Mouse (Mus musculus) heart, postnatal 36 days (tissue): Measurements from ENCODE around the gene Ly6g6d. TPM values are rescaled to one million over a fixed set of nuclear protein-coding genes. Genes with fewer than 3 reads are reported as not detected.

Experiments used
- DNase-seq, 2 experiments: peaks; one replicate each; pipeline ENCODE4 v3.0.0; 2021 to 2022
- intact Hi-C: fragments of 180-260 bp; cut with DNase I; formaldehyde crosslinking; loops from one replicate; pipeline ENCODE4 v1.15.1; 2025
- total RNA-seq, 2 experiments: library from RNA; stranded (reverse); gene quantifications; 2 replicates each; pipeline ENCODE4 v1.2.3; 2021

The Ly6g6d gene
- total RNA-seq, 2 experiments from 2014 or later, result 0.70 to 0.80 TPM

DNA sequence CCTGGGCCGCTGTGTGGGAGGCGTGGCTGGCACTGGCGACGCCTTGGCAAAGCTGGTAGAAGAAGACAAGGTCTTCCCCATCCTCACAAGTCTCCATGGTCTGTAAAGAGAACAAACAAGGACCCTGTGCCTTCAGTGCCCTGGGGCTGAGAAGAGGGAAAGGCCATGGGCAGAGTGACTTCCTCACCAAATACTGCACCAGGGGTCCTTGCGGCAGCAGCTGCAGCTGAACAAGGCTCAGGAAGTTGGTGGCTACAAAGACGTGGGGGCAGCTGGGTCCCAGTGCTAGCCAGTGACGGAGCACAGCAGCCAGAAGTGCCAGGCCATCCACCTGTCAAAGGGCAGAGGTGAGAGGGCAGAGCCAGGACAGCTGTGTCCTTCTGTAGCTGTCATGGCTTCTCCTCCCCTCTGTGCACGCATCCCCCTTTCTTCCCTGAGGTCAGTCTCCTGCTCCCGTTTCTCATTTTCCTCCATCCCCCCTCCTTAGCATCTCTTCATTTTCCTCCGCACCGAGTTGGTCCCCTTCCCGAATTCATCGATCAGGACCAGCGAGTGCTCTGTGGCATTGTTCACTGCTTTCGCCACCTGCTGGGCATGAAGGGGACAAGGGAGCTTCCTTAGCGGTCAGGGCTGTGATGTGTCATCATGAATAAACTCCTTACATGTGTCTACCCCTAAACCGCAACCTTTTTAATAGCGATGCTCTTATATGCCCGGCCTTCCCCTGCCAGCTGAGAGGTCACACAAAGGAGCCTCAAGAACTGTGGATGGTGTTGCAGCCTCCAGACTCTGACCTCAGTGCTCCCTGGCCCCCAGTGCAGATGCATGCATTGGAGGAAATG lies 48.0 kb downstream of the Ly6g6d start:
- no peak for DNase-seq
- intact Hi-C loops, result no loop called here

DNA sequence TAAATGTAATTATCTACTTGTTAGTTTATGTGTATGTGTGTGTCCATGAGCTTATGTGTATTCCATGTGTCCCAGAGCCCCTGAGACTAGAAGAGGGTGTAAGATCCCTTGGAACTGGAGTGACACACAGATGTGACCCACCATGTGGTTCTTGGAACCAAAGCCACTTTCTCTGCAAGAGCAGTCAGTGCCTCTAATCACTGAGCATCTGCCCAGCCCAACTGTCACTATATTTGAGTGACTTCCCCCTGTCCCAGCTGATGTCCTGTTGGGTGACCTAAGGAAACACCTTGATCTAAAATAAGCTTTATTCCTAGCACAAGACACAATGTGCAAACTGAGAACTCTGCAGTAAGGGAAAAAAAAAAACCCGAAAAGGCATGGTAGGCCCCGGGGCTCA lies 49.5 kb downstream of the Ly6g6d start:
- DNase-seq, result no peak
- intact Hi-C loops, result no loop called here

DNA sequence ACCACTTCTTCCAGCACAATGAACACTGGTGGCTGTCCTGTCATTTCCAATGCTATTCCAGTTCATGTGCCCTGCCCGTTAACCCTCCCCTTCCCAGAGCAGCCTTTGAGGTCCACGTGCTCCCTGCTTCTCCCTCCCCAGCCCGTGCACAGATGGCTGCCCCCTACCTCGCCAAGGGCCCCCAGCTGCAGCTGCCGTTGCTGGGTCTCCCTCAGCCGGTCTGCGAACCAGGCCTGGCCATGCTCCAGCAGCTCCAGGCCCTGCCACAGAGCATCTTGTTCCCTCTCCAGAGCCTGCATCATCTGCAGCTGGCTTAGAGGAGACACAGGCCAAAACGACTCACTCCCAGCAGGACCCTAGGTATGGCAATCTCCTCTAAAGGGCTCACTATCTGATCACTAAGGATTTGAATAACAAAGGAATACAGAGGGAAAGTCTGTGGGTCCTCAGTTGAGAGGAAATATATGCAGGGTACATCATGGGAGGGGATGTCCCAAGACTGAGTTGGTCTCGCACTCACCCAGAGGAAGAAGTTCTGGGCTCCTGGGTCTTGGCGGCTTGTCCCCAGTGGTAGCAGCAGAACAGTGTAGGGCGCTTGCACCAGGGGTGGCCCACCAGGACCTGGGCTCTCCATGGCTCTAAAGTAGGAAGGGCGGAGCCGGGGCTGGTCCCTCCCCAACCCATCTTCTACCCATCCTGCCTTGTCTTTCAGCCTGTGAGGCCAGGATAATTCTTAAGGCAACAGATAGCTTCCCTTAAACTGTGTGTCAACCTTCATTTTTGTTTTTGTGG lies 50.4 kb downstream of the Ly6g6d start, which contains the start of gene Sapcd1:
Gene Sapcd1, minus strand, starts transcription at position 740 of the 792 bp plus-strand sequence.
- no peak for DNase-seq
- intact Hi-C loops, result loop anchor here (2.0 kb wide), 1 partner anchor 13 kb away; no protein-coding TSS in a partner anchor

DNA sequence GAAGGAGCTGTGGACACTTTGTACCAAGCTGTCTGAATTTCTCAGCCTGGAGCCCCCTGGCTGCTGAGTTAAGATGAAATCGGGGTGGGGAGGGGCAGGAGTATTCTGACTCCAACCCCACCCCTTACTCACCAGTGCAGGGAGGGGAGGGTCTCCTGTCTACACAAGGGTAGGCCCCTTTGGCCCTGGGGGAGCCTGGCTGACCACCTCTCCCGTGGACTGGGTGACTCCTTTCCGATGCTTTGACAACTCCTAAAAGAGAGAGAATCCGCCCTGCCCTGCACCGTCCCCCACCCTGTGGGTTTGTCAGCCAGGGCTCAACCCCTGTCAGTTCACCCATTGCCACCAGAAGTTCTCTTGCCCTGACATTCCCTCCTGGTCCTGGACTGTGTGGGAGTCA lies 51.7 kb downstream of the Ly6g6d start:
- intact Hi-C loops, result loop anchor here (2.0 kb wide), 1 partner anchor 15 kb away; no protein-coding TSS in a partner anchor
- DNase-seq, result no peak

DNA sequence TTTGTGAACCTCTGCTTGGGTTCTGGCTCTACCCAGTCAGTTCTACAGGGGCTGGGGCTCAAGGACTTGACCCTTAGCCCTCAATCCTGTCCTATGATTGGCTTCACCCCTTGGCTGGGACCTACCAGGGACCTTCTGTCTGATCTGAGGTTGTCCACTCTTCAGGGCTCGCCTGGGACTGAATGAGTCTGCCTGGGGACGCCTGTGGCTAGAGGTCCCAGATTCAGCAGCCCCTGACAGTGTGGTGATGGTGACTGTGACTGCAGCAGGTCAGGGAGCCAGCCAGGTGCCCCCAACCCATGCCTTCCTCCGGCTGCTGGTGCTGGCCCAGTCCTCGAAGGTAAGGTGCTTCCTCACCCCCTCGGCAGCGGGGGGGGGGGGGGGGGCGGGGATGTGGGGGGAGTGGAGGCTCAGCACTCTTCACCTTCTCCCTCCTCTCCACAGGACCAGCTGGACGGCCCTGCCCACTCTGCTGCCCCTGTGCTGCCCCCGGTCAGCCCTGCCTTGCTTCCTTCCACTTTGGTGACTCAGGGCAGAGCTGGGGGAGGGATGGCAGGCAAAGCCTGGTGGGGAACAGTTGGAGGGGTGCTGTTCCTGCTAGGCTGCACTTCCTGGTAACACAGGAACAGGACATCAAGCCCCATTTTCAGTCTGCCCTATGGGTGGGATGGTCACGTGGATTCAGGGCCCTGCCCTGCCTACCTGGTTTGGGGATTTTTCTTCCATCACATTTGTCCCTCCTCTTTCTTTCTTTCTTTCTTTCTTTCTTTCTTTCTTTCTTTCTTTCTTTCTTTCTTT lies 53.0 kb downstream of the Ly6g6d start:
- no peak for DNase-seq

DNA sequence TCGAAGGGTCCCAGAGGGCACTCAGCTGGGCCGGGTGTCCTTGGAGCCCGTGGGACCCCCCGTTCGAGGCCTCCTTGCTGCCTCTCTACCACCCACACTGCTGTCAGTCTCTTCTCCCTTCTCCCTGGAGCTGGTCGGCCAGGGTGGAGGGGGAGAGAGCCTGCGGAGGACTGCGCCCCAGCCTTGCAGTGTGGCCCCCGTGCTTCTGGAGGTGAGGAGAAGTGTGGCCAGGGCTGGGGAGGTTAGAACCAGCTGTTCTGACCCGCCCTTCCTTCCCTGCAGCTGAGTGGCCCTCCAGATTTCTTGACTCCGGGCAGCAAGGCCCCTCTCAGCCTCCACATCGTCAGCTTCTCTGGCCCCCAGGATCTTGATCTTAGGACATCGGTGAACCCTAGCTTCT lies 53.6 kb downstream of the Ly6g6d start:
- intact Hi-C loops, result loop anchor here (5.0 kb wide), 1 partner anchor 98 kb away; the partner anchor contains the start of genes Csnk2b and Gpank1
- no peak for DNase-seq

More for the DNA sequence above, 53.0 kb downstream of the Ly6g6d start:
- intact Hi-C loops, result loop anchor here (5.0 kb wide), 1 partner anchor 97 kb away; the partner anchor contains the start of genes Csnk2b and Gpank1

DNA sequence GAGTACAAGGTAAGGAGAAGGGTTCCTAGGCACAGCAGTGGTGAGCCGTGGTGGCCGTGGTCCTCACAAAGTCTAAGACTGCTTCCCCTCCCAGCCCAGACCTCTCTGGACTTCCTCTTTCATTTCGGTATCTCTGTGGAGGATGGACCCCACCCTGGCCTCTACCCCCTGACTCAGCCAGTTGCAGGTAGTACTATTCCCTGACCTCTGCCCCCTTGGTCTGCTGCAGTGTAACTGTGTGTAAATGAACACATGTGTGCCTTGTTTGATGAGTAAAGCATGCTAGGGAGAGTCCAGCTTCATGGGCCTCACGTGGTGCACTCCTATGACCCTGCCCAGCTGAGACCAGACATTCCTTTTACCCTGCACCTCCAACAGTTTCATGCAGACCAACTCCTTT lies 54.1 kb downstream of the Ly6g6d start:
- no peak for DNase-seq
- intact Hi-C loops, result loop anchor here (2.0 to 5.0 kb wide), 2 partner anchors 99 to 213 kb away; partner anchors contain the start of genes Csnk2b and Gpank1

DNA sequence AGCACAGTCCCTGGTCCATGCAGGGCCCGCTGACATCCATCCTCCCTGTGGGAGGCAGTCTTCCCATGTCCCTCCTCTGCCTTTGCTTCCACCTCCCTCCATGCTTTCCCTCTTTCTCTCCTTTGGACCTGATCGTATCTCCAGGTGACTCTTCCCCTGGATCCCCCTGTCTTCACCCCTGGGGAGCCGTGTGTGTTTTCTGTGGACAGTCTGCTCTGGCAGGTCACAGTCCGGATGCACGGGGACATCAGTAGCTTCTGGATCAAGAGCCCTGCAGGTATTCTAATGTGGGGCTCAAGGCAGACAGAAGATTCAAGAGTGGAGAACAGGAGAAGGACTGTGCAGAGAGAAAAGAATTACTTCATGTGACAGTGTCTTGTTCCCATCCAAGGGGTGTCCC lies 54.6 kb downstream of the Ly6g6d start:
- no peak for DNase-seq
- intact Hi-C loops, result loop anchor here (2.0 to 5.0 kb wide), 2 partner anchors 99 to 214 kb away; partner anchors contain the start of genes Csnk2b and Gpank1

DNA sequence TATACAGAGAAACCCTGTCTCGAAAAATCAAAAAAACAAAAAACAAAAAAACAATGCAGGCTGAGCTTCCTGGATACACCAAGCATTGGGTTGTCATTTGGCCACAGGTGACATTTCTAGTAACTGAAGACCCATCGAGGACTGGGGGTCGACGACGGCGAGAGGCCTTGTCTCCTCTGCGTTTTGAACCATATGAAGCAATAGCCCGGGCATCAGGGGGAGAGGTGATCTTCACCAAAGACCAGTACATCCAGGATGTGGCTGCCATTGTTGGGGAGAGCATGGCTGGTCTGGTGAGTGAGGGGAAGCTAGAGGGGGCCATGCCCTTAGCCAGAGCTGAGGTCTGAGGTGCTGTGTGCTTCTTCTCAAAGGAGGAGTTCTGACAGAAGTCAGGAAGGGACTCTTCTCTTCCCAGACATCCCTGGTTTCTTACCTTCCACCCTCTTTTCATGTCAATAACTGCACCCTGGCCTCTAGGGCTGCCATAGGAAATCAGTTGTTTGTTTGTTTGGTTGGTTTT lies 55.3 kb downstream of the Ly6g6d start:
- intact Hi-C loops, result loop anchor here (1.0 to 5.0 kb wide), 3 partner anchors 24 to 214 kb away; partner anchors contain the start of genes Csnk2b, Gpank1 and Msh5
- DNase-seq, result no peak

DNA sequence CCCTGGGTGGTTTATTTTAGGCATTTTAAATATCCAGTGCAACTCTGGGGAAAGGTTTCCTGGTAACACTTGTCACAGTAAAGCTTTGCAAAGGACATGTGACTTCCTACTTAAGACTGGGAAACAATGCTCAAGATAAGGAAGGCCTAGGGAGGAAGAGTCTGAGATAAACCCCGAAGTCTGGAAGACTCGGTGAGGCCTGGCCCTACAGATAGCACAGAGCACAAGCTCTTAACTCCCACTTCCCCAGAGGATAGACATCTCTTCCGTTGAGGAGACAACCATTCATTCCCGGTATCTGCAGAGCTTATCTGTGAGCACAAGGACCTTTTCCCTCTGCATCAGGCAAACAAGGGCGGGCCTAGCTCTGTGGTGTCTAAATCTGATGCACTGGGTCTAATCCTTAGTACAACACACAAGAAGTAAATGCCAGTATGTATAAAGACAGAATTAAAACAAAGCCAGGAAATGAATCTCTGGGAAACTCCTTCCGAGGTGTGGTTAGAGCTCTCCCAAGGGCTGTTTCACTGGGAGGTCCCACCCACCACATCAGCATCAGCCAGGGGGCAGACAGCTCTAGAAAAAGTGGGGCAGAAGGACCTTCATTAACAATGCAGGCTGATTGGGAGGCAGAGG lies 55.9 kb downstream of the Ly6g6d start:
- intact Hi-C loops, result loop anchor here (1.0 to 5.0 kb wide), 7 partner anchors 24 to 215 kb away; partner anchors contain the start of genes Abhd16a, Csnk2b, Ddah2 and Gpank1
- peak in 1 of 2 experiments; percentile 56 for DNase-seq

Other genes with a start within 250 kb of the Ly6g6d start
- gene Stk19, start 241.1 kb downstream of the Ly6g6d start, total RNA-seq, result 10 to 100 TPM in 1 of 2 experiments, 1 to 10 TPM in 1; 10.0 to 11.1 TPM
- gene Dxo, start 241.0 kb downstream of the Ly6g6d start, total RNA-seq, result 10 to 100 TPM; 12.4 to 17.3 TPM
- 10 to 100 TPM; 22.6 to 24.5 TPM for gene Skiv2l, start 227.9 kb downstream of the Ly6g6d start, total RNA-seq
- 10 to 100 TPM; 13.7 to 15.3 TPM for gene Nelfe, start 227.7 kb downstream of the Ly6g6d start, total RNA-seq
- 1 to 10 TPM; 4.4 to 7.5 TPM for gene Cfb, start 215.5 kb downstream of the Ly6g6d start, total RNA-seq
- gene Zbtb12, start 198.6 kb downstream of the Ly6g6d start, total RNA-seq, result 1 to 10 TPM; 7.5 to 7.7 TPM
- not detected for gene Gm20547, start 196.0 kb downstream of the Ly6g6d start, total RNA-seq
- gene C2, start 179.8 kb downstream of the Ly6g6d start, total RNA-seq, result 1 to 10 TPM; 3.1 to 4.4 TPM
- 10 to 100 TPM; 44.6 to 49.8 TPM for gene Ehmt2, start 179.6 kb downstream of the Ly6g6d start, total RNA-seq
- not detected for gene Slc44a4, start 163.6 kb downstream of the Ly6g6d start, total RNA-seq
- 10 to 100 TPM; 13.2 to 16.5 TPM for gene Neu1, start 146.8 kb downstream of the Ly6g6d start, total RNA-seq
- 1 to 10 TPM; 2.8 to 4.5 TPM for gene Hspa1b, start 118.8 kb downstream of the Ly6g6d start, total RNA-seq
- gene Gm20481, start 108.2 kb downstream of the Ly6g6d start, total RNA-seq, result not detected
- gene Hspa1a, start 105.9 kb downstream of the Ly6g6d start, total RNA-seq, result 1 to 10 TPM; 4.2 to 4.6 TPM
- 1 to 10 TPM; 7.8 to 9.2 TPM for gene Hspa1l, start 105.4 kb downstream of the Ly6g6d start, total RNA-seq
- 10 to 100 TPM; 16.0 to 17.4 TPM for gene Lsm2, start 96.2 kb downstream of the Ly6g6d start, total RNA-seq
- gene Vars, start 77.1 kb downstream of the Ly6g6d start, total RNA-seq, result 10 to 100 TPM; 26.7 to 27.4 TPM
- gene Vwa7, start 61.5 kb downstream of the Ly6g6d start, total RNA-seq, result 1 to 10 TPM; 8.4 to 9.3 TPM
- gene Sapcd1, start 50.0 kb downstream of the Ly6g6d start, total RNA-seq, result not detected
- gene Msh5, start 31.3 kb downstream of the Ly6g6d start, total RNA-seq, result under 1 TPM; 0.25 to 0.70 TPM
- gene Clic1, start 28.1 kb downstream of the Ly6g6d start, total RNA-seq, result 10 to 100 TPM; 41.7 to 44.0 TPM
- gene Ddah2, start 19.0 kb downstream of the Ly6g6d start, total RNA-seq, result 10 to 100 TPM; 27.5 to 27.6 TPM
- gene Ly6g6c, start 12.7 kb downstream of the Ly6g6d start, total RNA-seq, result under 1 TPM in 1 of 2 experiments, not detected in 1; 0.56 TPM
- under 1 TPM; 0.42 to 0.49 TPM for gene Mpig6b, start 11.9 kb downstream of the Ly6g6d start, total RNA-seq
- gene Ly6g6e, start 1.2 kb downstream of the Ly6g6d start, total RNA-seq, result not detected
- not detected for gene Ly6g6f, start 7.5 kb upstream of the Ly6g6d start, total RNA-seq
- gene Abhd16a, start 11.2 kb upstream of the Ly6g6d start, total RNA-seq, result 10 to 100 TPM; 54.6 to 61.1 TPM
- not detected for gene Ly6g5c, start 30.2 kb upstream of the Ly6g6d start, total RNA-seq
- gene Ly6g5b, start 37.4 kb upstream of the Ly6g6d start, total RNA-seq, result not detected
- 1 to 10 TPM; 8.0 to 9.6 TPM for gene Gpank1, start 43.4 kb upstream of the Ly6g6d start, total RNA-seq
- 100 to 1,000 TPM; 163 to 164 TPM for gene Csnk2b, start 44.0 kb upstream of the Ly6g6d start, total RNA-seq
- gene D17H6S53E, start 48.3 kb upstream of the Ly6g6d start, total RNA-seq, result 10 to 100 TPM; 25.7 to 26.4 TPM
- not detected for gene Apom, start 54.0 kb upstream of the Ly6g6d start, total RNA-seq
- 100 to 1,000 TPM; 243 to 268 TPM for gene Bag6, start 57.1 kb upstream of the Ly6g6d start, total RNA-seq
- gene Prrc2a, start 86.8 kb upstream of the Ly6g6d start, total RNA-seq, result 100 to 1,000 TPM; 122 to 127 TPM
- 1 to 10 TPM; 2.0 to 6.2 TPM for gene Aif1, start 98.0 kb upstream of the Ly6g6d start, total RNA-seq
- gene Lst1, start 110.4 kb upstream of the Ly6g6d start, total RNA-seq, result 1 to 10 TPM; 3.3 to 3.7 TPM
- gene Ltb, start 116.4 kb upstream of the Ly6g6d start, total RNA-seq, result 1 to 10 TPM; 1.0 to 1.6 TPM
- gene Tnf, start 123.9 kb upstream of the Ly6g6d start, total RNA-seq, result under 1 TPM; 0.53 to 0.57 TPM
- under 1 TPM in 1 of 2 experiments, not detected in 1; 0.19 TPM for gene Lta, start 127.3 kb upstream of the Ly6g6d start, total RNA-seq
- gene Gm16181, start 142.8 kb upstream of the Ly6g6d start, total RNA-seq, result not detected
- gene Atp6v1g2, start 155.6 kb upstream of the Ly6g6d start, total RNA-seq, result 1 to 10 TPM; 2.0 to 2.6 TPM
- gene Nfkbil1, start 157.7 kb upstream of the Ly6g6d start, total RNA-seq, result 1 to 10 TPM; 8.0 to 8.5 TPM
- 10 to 100 TPM; 83.3 to 97.3 TPM for gene Ddx39b, start 163.7 kb upstream of the Ly6g6d start, total RNA-seq
- 100 to 1,000 TPM in 1 of 2 experiments, 10 to 100 TPM in 1; 87.6 to 133 TPM for gene H2-D1, start 184.7 kb upstream of the Ly6g6d start, total RNA-seq
- 1 to 10 TPM; 1.1 to 1.4 TPM for gene H2-Q1, start 242.3 kb upstream of the Ly6g6d start, total RNA-seq